Mouse (Mus musculus): ENCODE data around the gene Ntsr1. TPM values are rescaled to one million over a fixed set of nuclear protein-coding genes. Genes with fewer than 3 reads are reported as not detected.
A peak's percentile ranks its signal among the peaks of the same experiment; 100 is the strongest.

Gene Ntsr1
- total and polyA plus RNA-seq, 2 experiments from 2014 or later: 4.1 to 15.2 TPM

DNA sequence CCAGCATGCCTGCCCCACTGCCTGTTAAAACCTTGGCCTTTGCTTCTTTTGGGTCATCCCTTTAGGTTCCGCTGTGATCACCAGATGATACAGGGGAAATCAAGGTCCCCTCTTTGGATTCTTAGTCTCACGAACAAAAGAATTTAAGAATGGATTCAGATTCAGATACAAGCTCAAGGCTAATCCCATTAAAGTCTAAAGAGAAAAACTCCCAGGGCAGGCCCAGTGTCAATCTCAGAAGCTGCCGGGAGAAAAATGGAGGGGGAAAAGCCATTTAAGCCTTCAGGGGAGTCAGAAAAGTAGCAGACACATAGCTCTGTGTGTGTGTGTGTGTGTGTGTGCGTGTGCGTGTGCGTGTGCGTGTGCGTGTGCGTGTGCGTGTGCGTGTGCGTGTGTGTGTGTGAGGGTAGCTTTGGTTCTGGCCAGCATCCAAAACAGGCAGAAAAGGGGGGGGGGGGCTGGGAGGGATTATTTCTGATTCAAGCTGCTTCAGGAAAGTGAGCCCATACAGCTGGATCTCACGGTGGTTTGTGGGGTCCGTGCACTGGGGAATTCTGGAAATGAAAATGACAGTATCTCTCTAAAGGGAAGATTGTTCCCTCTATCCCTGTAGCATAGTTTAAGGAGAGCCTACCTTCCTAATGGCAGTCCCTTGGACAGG, 8.8 kb downstream of the Ntsr1 start:
- Histone ChIP-seq H3K4me2 (ENCODE audit: low read depth, low read length, poor library complexity, severe bottlenecking) (no peak overlapping the region), H3K9ac (replicated peaks; ENCODE audit: low read length, poor library complexity, severe bottlenecking) (no peak overlapping the region), H3K27me3 (ENCODE audit: insufficient read depth, low read length) (0 out of 2 replicates have a peak, but pooled peaks cover 9% of the 10 kb centered on the region), H3K9me3 (ENCODE audit: low read length) (no peaks in the 10 kb centered on the region), H3K4me3 (ENCODE audit: low read depth, low read length) (no peak overlapping the region), H3K36me3 (ENCODE audit: insufficient read depth, low read length) (no peaks in the 10 kb centered on the region), H3K27ac (ENCODE audit: low read depth, low read length) (no peak overlapping the region), H3K4me1 (ENCODE audit: insufficient read depth, low read length) (no peaks in the 10 kb centered on the region)
- 29% methylated on average over 14 of the region's 14 CpGs for WGBS
- ATAC-seq (ENCODE audit: low FRiP score): no peak
- TF ChIP-seq CTCF (IDR thresholded peaks at IDR 0.05): no peak
- DNase-seq (ENCODE audit: low spot score): no peak

DNA sequence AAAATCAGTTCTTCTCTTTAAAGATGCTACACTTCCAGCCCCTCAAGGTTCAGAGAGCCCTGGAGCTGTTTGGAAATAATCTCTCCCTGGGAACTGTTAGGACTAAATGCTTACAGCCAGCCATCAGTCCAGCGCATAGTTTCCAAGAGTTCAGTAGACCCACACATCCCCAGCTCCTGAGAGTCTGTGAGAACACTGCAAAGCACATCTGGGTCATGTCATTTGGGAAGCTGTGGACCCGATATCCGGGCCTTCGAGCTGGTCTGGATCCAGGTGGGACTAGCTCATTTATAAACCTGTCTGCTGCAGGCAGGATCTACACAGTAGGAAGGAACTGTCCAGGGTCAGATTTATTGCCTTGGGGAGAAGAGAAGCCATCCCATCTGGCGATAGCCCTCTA, 11.1 kb downstream of the Ntsr1 start:
- H3K27me3 ChIP-seq (ENCODE audit: insufficient read depth, low read length): 0 out of 2 replicates have a peak, but pooled peaks cover 6% of the 10 kb centered on the region
- DNase-seq (ENCODE audit: low spot score): no peak
- H3K4me3 ChIP-seq (ENCODE audit: low read depth, low read length): no peak overlapping the region
- no peaks in the 10 kb centered on the region for H3K9me3 ChIP-seq (ENCODE audit: low read length)
- H3K36me3 ChIP-seq (ENCODE audit: insufficient read depth, low read length): no peaks in the 10 kb centered on the region
- WGBS: 77% methylated on average over 5 of the region's 5 CpGs
- no peak for TF ChIP-seq CTCF (IDR thresholded peaks at IDR 0.05)
- ATAC-seq (ENCODE audit: low FRiP score): no peak
- H3K4me2 ChIP-seq (ENCODE audit: low read depth, low read length, poor library complexity, severe bottlenecking): no peak overlapping the region
- no peaks in the 10 kb centered on the region for H3K4me1 ChIP-seq (ENCODE audit: insufficient read depth, low read length)
- no peak overlapping the region for H3K27ac ChIP-seq (ENCODE audit: low read depth, low read length)
- no peak overlapping the region for H3K9ac ChIP-seq (replicated peaks; ENCODE audit: low read length, poor library complexity, severe bottlenecking)

DNA sequence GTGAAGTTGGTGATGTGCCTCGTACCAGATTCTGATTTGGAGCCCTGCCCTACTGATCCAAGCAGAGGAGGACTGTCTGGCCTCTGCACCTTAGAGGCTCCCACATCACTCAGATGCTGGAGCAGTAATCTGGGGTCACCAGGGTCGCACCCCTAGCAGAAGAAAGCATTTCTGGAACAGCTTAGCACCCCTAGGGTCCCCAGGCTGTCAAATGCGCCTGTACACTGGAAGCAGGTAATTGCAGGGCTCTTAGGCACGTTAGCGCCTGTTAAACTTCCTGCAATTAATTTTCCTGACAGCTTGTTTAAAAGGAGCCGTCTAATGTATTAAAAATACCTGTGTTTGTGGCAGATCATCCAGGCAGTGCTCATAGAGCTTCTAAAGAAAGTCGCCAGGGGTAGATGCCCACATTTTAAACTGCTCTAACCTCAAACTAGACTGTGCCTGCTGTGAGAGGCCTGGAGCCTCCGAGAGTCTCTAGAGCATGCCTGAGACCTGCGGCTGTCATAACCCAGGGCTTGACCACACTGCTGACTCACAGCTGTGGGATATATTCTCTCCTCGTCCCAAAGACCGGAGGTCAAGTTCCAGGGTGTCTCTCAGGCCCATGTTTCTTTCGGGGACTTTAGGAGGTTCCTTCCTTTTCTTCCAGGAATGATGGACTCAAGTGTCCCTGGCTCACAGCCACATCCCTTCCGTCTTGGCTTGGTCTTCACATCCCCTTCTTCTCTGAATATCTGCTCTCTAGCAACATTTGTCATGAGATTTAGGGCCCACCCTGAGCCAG, 12.3 kb downstream of the Ntsr1 start:
- DNase-seq (ENCODE audit: low spot score) (no peak), ATAC-seq (ENCODE audit: low FRiP score) (no peak)
- H3K27ac ChIP-seq (ENCODE audit: low read depth, low read length): no peak overlapping the region
- H3K9me3 ChIP-seq (ENCODE audit: low read length): no peaks in the 10 kb centered on the region
- H3K4me1 ChIP-seq (ENCODE audit: insufficient read depth, low read length): no peaks in the 10 kb centered on the region
- no peak for TF ChIP-seq CTCF (IDR thresholded peaks at IDR 0.05)
- no peaks in the 10 kb centered on the region for H3K27me3 ChIP-seq (ENCODE audit: insufficient read depth, low read length)
- H3K36me3 ChIP-seq (ENCODE audit: insufficient read depth, low read length): no peaks in the 10 kb centered on the region
- no peak overlapping the region for H3K4me2 ChIP-seq (ENCODE audit: low read depth, low read length, poor library complexity, severe bottlenecking)
- WGBS: 66% methylated on average over 13 of the region's 13 CpGs
- no peak overlapping the region for H3K4me3 ChIP-seq (ENCODE audit: low read depth, low read length)
- no peak overlapping the region for H3K9ac ChIP-seq (replicated peaks; ENCODE audit: low read length, poor library complexity, severe bottlenecking)

DNA sequence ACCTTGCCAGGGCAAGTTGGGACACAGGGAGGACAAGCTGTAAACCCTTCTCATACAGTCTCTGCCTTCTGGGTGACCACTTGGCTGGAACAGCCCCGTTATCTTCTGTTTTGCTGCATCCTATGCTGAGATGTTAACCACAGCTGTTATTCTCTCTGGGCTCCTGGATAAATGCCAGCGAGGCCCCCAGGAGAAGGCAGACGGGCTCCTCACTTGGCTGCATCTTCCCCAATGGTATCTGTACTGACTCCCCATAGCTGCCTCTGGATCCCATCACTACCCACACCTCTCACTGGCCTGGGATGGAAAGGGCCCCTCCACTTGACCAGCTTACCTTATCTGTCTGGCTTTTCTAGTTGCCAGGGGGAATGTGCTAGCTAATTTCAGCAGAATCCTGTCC, 13.2 kb downstream of the Ntsr1 start:
- Histone ChIP-seq H3K27ac (ENCODE audit: low read depth, low read length) (no peak overlapping the region), H3K9me3 (ENCODE audit: low read length) (no peaks in the 10 kb centered on the region), H3K4me1 (ENCODE audit: insufficient read depth, low read length) (no peaks in the 10 kb centered on the region), H3K36me3 (ENCODE audit: insufficient read depth, low read length) (no peaks in the 10 kb centered on the region), H3K9ac (replicated peaks; ENCODE audit: low read length, poor library complexity, severe bottlenecking) (no peak overlapping the region), H3K4me3 (ENCODE audit: low read depth, low read length) (no peak overlapping the region), H3K27me3 (ENCODE audit: insufficient read depth, low read length) (no peaks in the 10 kb centered on the region), H3K4me2 (ENCODE audit: low read depth, low read length, poor library complexity, severe bottlenecking) (no peak overlapping the region)
- no peak for TF ChIP-seq CTCF (IDR thresholded peaks at IDR 0.05)
- DNase-seq (ENCODE audit: low spot score): peak; percentile 25
- WGBS: 56% methylated on average over 3 of the region's 3 CpGs
- no peak for ATAC-seq (ENCODE audit: low FRiP score)

DNA sequence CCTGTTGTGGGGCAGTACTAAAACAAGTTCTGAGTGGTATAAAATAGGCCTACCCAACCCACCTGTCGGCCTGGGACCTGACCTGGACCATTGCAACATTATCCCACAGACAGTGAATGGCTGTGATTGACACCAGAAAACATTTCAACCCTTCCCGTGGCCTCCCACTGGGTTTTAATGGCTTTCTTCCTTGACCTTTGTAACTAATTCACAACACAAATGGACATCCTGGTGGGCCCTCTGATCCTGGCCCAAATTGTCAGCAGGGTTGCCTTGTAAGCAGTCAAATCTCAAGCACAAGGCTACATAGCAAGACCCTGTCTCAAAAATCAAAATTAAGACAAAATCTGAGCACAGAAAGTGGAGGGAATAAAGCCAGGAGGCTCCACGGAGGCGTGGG, 14.1 kb downstream of the Ntsr1 start:
- Histone ChIP-seq H3K27me3 (ENCODE audit: insufficient read depth, low read length) (no peaks in the 10 kb centered on the region), H3K4me1 (ENCODE audit: insufficient read depth, low read length) (no peaks in the 10 kb centered on the region), H3K4me3 (ENCODE audit: low read depth, low read length) (no peak overlapping the region), H3K9me3 (ENCODE audit: low read length) (no peaks in the 10 kb centered on the region), H3K36me3 (ENCODE audit: insufficient read depth, low read length) (no peaks in the 10 kb centered on the region), H3K4me2 (ENCODE audit: low read depth, low read length, poor library complexity, severe bottlenecking) (no peak overlapping the region), H3K27ac (ENCODE audit: low read depth, low read length) (no peak overlapping the region), H3K9ac (replicated peaks; ENCODE audit: low read length, poor library complexity, severe bottlenecking) (no peak overlapping the region)
- ATAC-seq (ENCODE audit: low FRiP score) (no peak), DNase-seq (ENCODE audit: low spot score) (no peak)
- 42% methylated on average over 4 of the region's 4 CpGs for WGBS
- TF ChIP-seq CTCF (IDR thresholded peaks at IDR 0.05): no peak

Data from midbrain, postnatal 0 days (tissue).